Mouse (Mus musculus) CH12.LX (cell line): ENCODE measurements around the gene Hebp1. TPM values are rescaled to one million over a fixed set of nuclear protein-coding genes. Genes with fewer than 3 reads are reported as not detected.

Experiments used
- DNase-seq: peaks from one replicate; pipeline ENCODE4 v3.0.0-alpha.2; 2013; ENCODE audit errors: extremely low read depth
- H3K27ac ChIP-seq: 2 replicates; pipeline ENCODE4 v1.5.1; 2012; ENCODE audit warnings: low read depth, mild to moderate bottlenecking, control low read depth, moderate library complexity; ENCODE audit not compliant: insufficient read depth
- H3K27me3 ChIP-seq: replicated peaks from 2 replicates; pipeline ENCODE3; 2012; ENCODE audit warnings: inconsistent platforms
- H3K36me3 ChIP-seq, 2 experiments: replicated peaks in 1 of 2; 2 replicates each; pipeline versions ENCODE3 to v1.6.1; 2012; ENCODE audit warnings: inconsistent platforms in 1 of 2, low read length in 1 of 2, mild to moderate bottlenecking in 1 of 2, mixed read lengths in 1 of 2, moderate library complexity in 1 of 2; ENCODE audit not compliant: control insufficient read depth in 1 of 2, insufficient read depth in 1 of 2
- H3K4me1 ChIP-seq, 2 experiments: 2 replicates each; pipeline ENCODE4 v1.6.1; 2012; ENCODE audit warnings: inconsistent platforms in 1 of 2, moderate library complexity in 1 of 2; ENCODE audit not compliant: insufficient read depth in 2 of 2, control insufficient read depth in 1 of 2
- H3K4me2 ChIP-seq: 2 replicates; pipeline ENCODE4 v1.6.1; 2012; ENCODE audit warnings: low read depth, mild to moderate bottlenecking, control low read depth; ENCODE audit not compliant: poor library complexity, insufficient read depth, severe bottlenecking
- H3K4me3 ChIP-seq, 3 experiments: fragments of 150-350 bp in 1 of 3; sonication (generic) in 1 of 3; replicated peaks in 1 of 3; 2 replicates each; pipeline versions ENCODE3 to v1.5.1; 2011 to 2012; ENCODE audit warnings: low read depth in 2 of 3, low read length in 2 of 3, mild to moderate bottlenecking in 2 of 3, moderate library complexity in 2 of 3, control low read depth in 1 of 3, improper control_type of control experiment in 1 of 3, inconsistent platforms in 1 of 3, mixed read lengths in 1 of 3; ENCODE audit not compliant: poor library complexity in 1 of 3
- H3K79me2 ChIP-seq: replicated peaks from 2 replicates; pipeline ENCODE4 v1.6.1; 2012; ENCODE audit warnings: mild to moderate bottlenecking, moderate library complexity; ENCODE audit not compliant: control insufficient read depth, poor library complexity, insufficient read depth, severe bottlenecking; ENCODE audit errors: extremely low read depth
- H3K9ac ChIP-seq: 2 replicates; pipeline ENCODE4 v1.6.1; 2012; ENCODE audit warnings: low read depth, mild to moderate bottlenecking, control low read depth, moderate library complexity; ENCODE audit not compliant: insufficient read depth
- H3K9me3 ChIP-seq: replicated peaks from 2 replicates; pipeline ENCODE3; 2012; ENCODE audit warnings: low read length, inconsistent platforms, mixed read lengths
- BHLHE40 ChIP-seq: IDR thresholded peaks from 2 replicates; pipeline ENCODE4 v1.6.1; 2011; ENCODE audit warnings: mild to moderate bottlenecking, low read depth, low read length, improper control_type of control experiment
- CHD2 ChIP-seq: IDR thresholded peaks from 2 replicates; pipeline ENCODE4 v1.6.1; 2011; ENCODE audit warnings: low read length, improper control_type of control experiment
- CTCF ChIP-seq, 2 experiments: IDR thresholded peaks in 1 of 2; conservative IDR thresholded peaks in 1 of 2; 2 replicates each; pipeline ENCODE4 v1.5.1; 2011 to 2012; ENCODE audit warnings: low read depth in 2 of 2, low read length in 2 of 2, improper control_type of control experiment in 1 of 2, inconsistent platforms in 1 of 2, mild to moderate bottlenecking in 1 of 2, moderate library complexity in 1 of 2
- ELF1 ChIP-seq: IDR thresholded peaks from 2 replicates; pipeline ENCODE4 v1.6.1; 2014; ENCODE audit warnings: low read depth, mild to moderate bottlenecking, inconsistent platforms, low read length, improper control_type of control experiment
- IRF4 ChIP-seq: IDR thresholded peaks from 2 replicates; pipeline ENCODE4 v1.6.1; 2014; ENCODE audit warnings: low read depth, mild to moderate bottlenecking, inconsistent platforms, low read length, improper control_type of control experiment
- JUND ChIP-seq: conservative IDR thresholded peaks from 2 replicates; pipeline ENCODE4 v1.6.1; 2011; ENCODE audit warnings: low read depth, low read length, improper control_type of control experiment
- KAT2A ChIP-seq: IDR thresholded peaks from 2 replicates; pipeline ENCODE4 v1.6.1; 2012; ENCODE audit warnings: low read length, improper control_type of control experiment, inconsistent platforms; ENCODE audit not compliant: insufficient replicate concordance
- MAFK ChIP-seq: IDR thresholded peaks from 2 replicates; pipeline ENCODE4 v1.6.1; 2011; ENCODE audit warnings: low read length, improper control_type of control experiment; ENCODE audit not compliant: insufficient replicate concordance
- MAZ ChIP-seq: IDR thresholded peaks from 2 replicates; pipeline ENCODE4 v1.6.1; 2012; ENCODE audit warnings: low read depth, mild to moderate bottlenecking, inconsistent platforms, low read length, improper control_type of control experiment, moderate library complexity
- MYC ChIP-seq: IDR thresholded peaks from 2 replicates; pipeline ENCODE4 v1.6.1; 2011; ENCODE audit warnings: low read depth, mild to moderate bottlenecking, improper control_type of control experiment, low read length
- PAX5 ChIP-seq: IDR thresholded peaks from 2 replicates; pipeline ENCODE4 v1.6.1; 2012; ENCODE audit warnings: low read length, inconsistent platforms, mixed read lengths
- POLR2AphosphoS2 ChIP-seq: IDR thresholded peaks from 2 replicates; pipeline ENCODE4 v1.6.1; 2011; ENCODE audit warnings: low read depth, low read length, improper control_type of control experiment
- RAD21 ChIP-seq: IDR thresholded peaks from 2 replicates; pipeline ENCODE4 v1.6.1; 2011; ENCODE audit warnings: low read depth, mild to moderate bottlenecking, low read length, improper control_type of control experiment, moderate library complexity
- SIN3A ChIP-seq: IDR thresholded peaks from 2 replicates; pipeline ENCODE4 v1.6.1; 2012; ENCODE audit warnings: low read length, improper control_type of control experiment, inconsistent platforms
- SMC3 ChIP-seq: IDR thresholded peaks from 2 replicates; pipeline ENCODE4 v1.6.1; 2011; ENCODE audit warnings: low read depth, low read length, improper control_type of control experiment
- UBTF ChIP-seq: IDR thresholded peaks from 2 replicates; pipeline ENCODE4 v1.6.1; 2012; ENCODE audit warnings: low read depth, mild to moderate bottlenecking, inconsistent platforms, low read length, improper control_type of control experiment, moderate library complexity
- USF1 ChIP-seq: IDR thresholded peaks from 2 replicates; pipeline ENCODE4 v1.6.1; 2014; ENCODE audit warnings: low read depth, mild to moderate bottlenecking, inconsistent platforms, low read length, improper control_type of control experiment
- USF2 ChIP-seq: conservative IDR thresholded peaks from 2 replicates; pipeline ENCODE4 v1.6.1; 2011; ENCODE audit warnings: low read depth, low read length, improper control_type of control experiment
- ZKSCAN1 ChIP-seq: IDR thresholded peaks from 2 replicates; pipeline ENCODE4 v1.6.1; 2012; ENCODE audit warnings: low read depth, inconsistent platforms, low read length, improper control_type of control experiment, borderline replicate concordance
- ZNF384 ChIP-seq: IDR thresholded peaks from 2 replicates; pipeline ENCODE4 v1.6.1; 2012; ENCODE audit warnings: low read depth, low read length, improper control_type of control experiment, inconsistent platforms
- dilution Hi-C: fragments of 300-500 bp; cut with MboI; formaldehyde crosslinking; loops from 2 replicates; pipeline ENCODE4 v1.14.3; 2020; ENCODE audit warnings: low sequenced_read_pairs; ENCODE audit not compliant: extremely low pct_unique_long_range_greater_than_20kb, extremely low pct_ligation_motif_present
- in situ Hi-C: fragments of 300-500 bp; cut with MboI; formaldehyde crosslinking; loops from 3 replicates; pipeline ENCODE4 v1.14.3; 2019; ENCODE audit warnings: low sequenced_read_pairs, low pct_ligation_motif_present, low pct_unique_long_range_greater_than_20kb, mixed read lengths
- polyA plus RNA-seq: library from polyadenylated mRNA; unstranded; fragments of >175 nt; gene quantifications from 2 replicates; pipeline ENCODE4 v1.2.1, GENCODE M21; 2012; ENCODE audit warnings: low read depth; ENCODE audit not compliant: insufficient read length
- total RNA-seq, 2 experiments: library from RNA; depleted of rRNA; stranded (reverse); fragments of 300-350 nt in 1 of 2; fragments of >200 nt in 1 of 2; gene quantifications; 2 replicates each; pipeline ENCODE4 v1.2.3; 2012 to 2014

Hebp1 gene
- total and polyA plus RNA-seq, 3 experiments, result not detected

DNA sequence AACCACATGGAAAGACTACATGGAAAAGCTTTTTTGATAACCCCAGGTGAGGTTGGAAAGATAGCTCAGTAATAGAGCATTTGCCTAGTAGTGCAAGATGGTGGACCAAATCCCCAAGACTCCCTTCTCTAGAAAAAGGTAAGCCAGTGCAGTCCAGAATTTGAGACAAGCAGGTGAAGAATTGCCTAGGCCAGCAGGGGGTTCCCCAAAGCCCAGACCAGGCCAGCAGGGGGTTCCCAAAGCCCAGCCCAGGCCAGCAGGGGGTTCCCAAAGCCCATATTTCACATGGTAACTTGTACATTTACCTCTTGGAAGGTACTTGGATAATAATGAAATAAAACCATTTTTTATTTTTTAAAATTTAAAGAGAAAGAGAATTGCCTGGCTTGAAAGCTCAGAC lies 20.6 kb downstream of the Hebp1 start:
- Histone ChIP-seq H3K27ac (no peak overlapping the region), H3K4me2 (no peak overlapping the region), H3K27me3 (no peaks in the 10 kb centered on the region), H3K4me1 (peaks cover 2 to 43% of the 10 kb centered on the region in 2 experiments; a peak in 2 of 4 replicates), H3K4me3 (no peak overlapping the region), H3K36me3 (no peaks in the 10 kb centered on the region), H3K9me3 (peaks cover 8% of the 10 kb centered on the region), H3K79me2 (no peaks in the 10 kb centered on the region)
- peak; percentile 39 for DNase-seq
- dilution Hi-C loops (no loop called here), in situ Hi-C loops (loop anchor here (10.0 kb wide), 1 partner anchor 188 kb away; the partner anchor contains the start of gene Emp1)
- TF ChIP-seq KAT2A (no peak), CTCF (conservative IDR thresholded peaks at IDR 0.05 in 1 of 2, IDR thresholded peaks at IDR 0.05 in 1 of 2; ENCODE audit: low read depth in 2 of 2, low read length in 2 of 2) (peak in 1 of 2 experiments; percentile 48; a peak in 2 of 4 replicates), RAD21 (peak; percentile 27), MAFK (peak; percentile 53; the same call in 1 of the 2 replicates)
- TF ChIP-seq, all 38 proteins: peak for 3
- no peak overlapping the region for H3K9ac ChIP-seq

DNA sequence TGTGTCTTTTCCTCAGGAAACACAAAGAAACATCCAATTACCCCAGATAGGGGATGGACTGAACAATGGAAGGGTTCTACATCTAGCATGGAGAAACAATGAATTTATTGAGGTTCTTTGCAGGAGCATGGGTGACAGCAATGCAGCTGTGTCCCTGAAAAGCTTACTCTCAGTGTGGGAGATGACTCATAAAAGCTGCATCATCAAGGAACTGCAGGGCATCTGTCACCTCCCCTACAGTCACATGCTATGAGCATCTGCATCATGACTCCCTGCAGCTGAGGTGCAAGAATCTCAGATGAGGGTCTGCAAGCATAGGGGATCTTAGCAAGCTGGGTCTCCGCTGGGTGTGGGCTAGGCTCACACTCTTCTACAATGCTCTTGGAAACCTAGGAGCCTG lies 22.8 kb downstream of the Hebp1 start:
- Histone ChIP-seq H3K36me3 (no peaks in the 10 kb centered on the region), H3K79me2 (no peaks in the 10 kb centered on the region), H3K4me1 (peaks cover 2 to 36% of the 10 kb centered on the region in 2 experiments; a peak in 2 of 4 replicates), H3K4me2 (no peak overlapping the region), H3K9me3 (peaks cover 8% of the 10 kb centered on the region), H3K9ac (no peak overlapping the region), H3K27me3 (no peaks in the 10 kb centered on the region), H3K4me3 (no peak overlapping the region), H3K27ac (no peak overlapping the region)
- no peak for DNase-seq
- dilution Hi-C loops, result no loop called here
- TF ChIP-seq SMC3 (no peak), SIN3A (no peak), JUND (no peak)
- in situ Hi-C loops, result loop anchor here (10.0 kb wide), 1 partner anchor 190 kb away; the partner anchor contains the start of gene Emp1

DNA sequence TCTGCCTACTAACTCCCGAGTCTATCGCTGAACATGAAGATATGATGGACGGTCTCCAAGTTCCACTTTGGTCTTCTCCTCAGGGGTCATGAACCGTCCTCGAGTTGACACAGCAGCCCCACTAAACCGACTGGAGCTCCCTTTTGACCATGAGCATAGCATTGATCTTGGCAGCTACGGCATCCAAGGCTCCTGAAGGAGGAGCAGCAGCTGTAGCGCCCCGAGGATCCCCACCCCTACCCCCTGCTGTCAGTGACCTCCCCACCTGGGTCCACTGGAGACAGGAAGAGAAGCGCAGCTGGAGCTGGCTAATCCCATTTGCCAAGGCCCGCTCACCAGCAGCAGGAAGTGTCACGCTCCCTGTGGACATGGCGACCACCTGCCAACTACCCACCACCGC lies 26.1 kb downstream of the Hebp1 start:
- no peaks in the 10 kb centered on the region for H3K36me3 ChIP-seq
- no peak overlapping the region for H3K4me3 ChIP-seq
- DNase-seq, result no peak
- H3K4me2 ChIP-seq, result no peak overlapping the region
- no peaks in the 10 kb centered on the region for H3K27me3 ChIP-seq
- no peak for TF ChIP-seq ZNF384
- no peak for TF ChIP-seq PAX5
- no peak for TF ChIP-seq MAZ
- TF ChIP-seq MYC, result no peak
- no peak for TF ChIP-seq USF1
- no peak for TF ChIP-seq UBTF
- no peak for TF ChIP-seq CHD2
- no peak for TF ChIP-seq IRF4
- TF ChIP-seq POLR2AphosphoS2, result no peak
- no peak for TF ChIP-seq ZKSCAN1
- TF ChIP-seq USF2, result no peak
- no peak for TF ChIP-seq ELF1
- TF ChIP-seq BHLHE40, result no peak
- peaks cover 0 to 16% of the 10 kb centered on the region in 2 experiments; a peak in 2 of 4 replicates for H3K4me1 ChIP-seq
- H3K27ac ChIP-seq, result no peak overlapping the region
- dilution Hi-C loops, result no loop called here
- no peaks in the 10 kb centered on the region for H3K79me2 ChIP-seq
- no peak overlapping the region for H3K9ac ChIP-seq
- H3K9me3 ChIP-seq, result peaks cover 8% of the 10 kb centered on the region
- in situ Hi-C loops, result loop anchor here (10.0 kb wide), 1 partner anchor 193 kb away; the partner anchor contains the start of gene Emp1
